Mouse (Mus musculus) neural tube, embryonic 13.5 days (tissue): ENCODE measurements around the gene Grtp1. TPM values are rescaled to one million over a fixed set of nuclear protein-coding genes. Genes with fewer than 3 reads are reported as not detected.

Experiments used
- ATAC-seq: fragments of 200-750 bp; cut with Nextera tagmentation; 2 replicates; pipeline ENCODE4 v1.8.0; 2017; ENCODE audit warnings: low read depth, mild to moderate bottlenecking, moderate TSS enrichment, moderate library complexity
- H3K27ac ChIP-seq: fragments of 300-500 bp; sonication (generic); replicated peaks from 2 replicates; pipeline ENCODE4 v1.5.1; 2015; ENCODE audit warnings: moderate library complexity, mild to moderate bottlenecking, inconsistent platforms
- H3K27me3 ChIP-seq: fragments of 300-500 bp; sonication (generic); 2 replicates; pipeline ENCODE4 v1.6.1; 2015; ENCODE audit warnings: mild to moderate bottlenecking, inconsistent platforms
- H3K36me3 ChIP-seq: fragments of 300-500 bp; sonication (generic); 2 replicates; pipeline ENCODE4 v1.6.1; 2015; ENCODE audit warnings: mild to moderate bottlenecking, inconsistent platforms
- H3K4me1 ChIP-seq: fragments of 300-500 bp; sonication (generic); replicated peaks from 2 replicates; pipeline ENCODE4 v1.6.1; 2015; ENCODE audit warnings: inconsistent platforms
- H3K4me2 ChIP-seq: fragments of 300-500 bp; sonication (generic); 2 replicates; pipeline ENCODE4 v1.6.1; 2015; ENCODE audit warnings: inconsistent platforms, mild to moderate bottlenecking, moderate library complexity
- H3K4me3 ChIP-seq: fragments of 300-500 bp; sonication (generic); 2 replicates; pipeline ENCODE4 v1.5.1; 2015; ENCODE audit warnings: mild to moderate bottlenecking, inconsistent platforms
- H3K9ac ChIP-seq: fragments of 300-500 bp; sonication (generic); 2 replicates; pipeline ENCODE4 v1.6.1; 2015; ENCODE audit warnings: moderate library complexity, mild to moderate bottlenecking, inconsistent platforms
- H3K9me3 ChIP-seq: fragments of 300-500 bp; sonication (generic); 2 replicates; pipeline ENCODE4 v1.6.1; 2016; ENCODE audit warnings: inconsistent platforms
- WGBS: fragments of 180-500 bp; shearing (Covaris S2); methylation state at CpG from one replicate; pipeline ENCODE4 v1.1.7; 2015; 5-methylcytosine and 5-hydroxymethylcytosine counted together
- polyA plus RNA-seq: library from polyadenylated mRNA; unstranded; fragments of >200 nt; fragmentation: Nextera tagmentation; extraction: Ambion mirVana; gene quantifications from 2 replicates; pipeline ENCODE4 v1.2.1, GENCODE M21; 2015

The Grtp1 gene
- polyA plus RNA-seq, 1 experiment from 2014 or later = 11.2 TPM

GRCm38 (mm10) chr8:13224426-13224825 lies 24.0 kb upstream of the Grtp1 start:
- Histone ChIP-seq H3K27me3 (0 out of 2 replicates have a peak, but pooled peaks cover under 1% of the 10 kb centered on the region), H3K9ac (no peak overlapping the region), H3K36me3 (no peaks in the 10 kb centered on the region)

GRCm38 (mm10) chr8:13218441-13218840 lies 18.0 kb upstream of the Grtp1 start:
- Histone ChIP-seq H3K4me2 (no peak overlapping the region), H3K27ac (no peak overlapping the region), H3K9ac (no peak overlapping the region), H3K9me3 (no peaks in the 10 kb centered on the region), H3K27me3 (no peaks in the 10 kb centered on the region), H3K4me1 (peaks cover 4% of the 10 kb centered on the region; the same call in 1 of the 2 replicates), H3K4me3 (no peak overlapping the region), H3K36me3 (no peaks in the 10 kb centered on the region)
- 77% methylated on average over 4 of the region's 4 CpGs for WGBS
- no peak for ATAC-seq

More at GRCm38 (mm10) chr8:13224426-13224825, 24.0 kb upstream of the Grtp1 start:
- peaks cover 12% of the 10 kb centered on the region; the same call in 1 of the 2 replicates for H3K4me1 ChIP-seq
- no peaks in the 10 kb centered on the region for H3K9me3 ChIP-seq
- no peak overlapping the region for H3K4me3 ChIP-seq
- WGBS = 81% methylated on average over 9 of the region's 9 CpGs
- no peak overlapping the region for H3K27ac ChIP-seq
- ATAC-seq = no peak
- no peak overlapping the region for H3K4me2 ChIP-seq

GRCm38 (mm10) chr8:13217986-13218385 lies 17.6 kb upstream of the Grtp1 start:
- no peak for ATAC-seq
- no peak overlapping the region for H3K9ac ChIP-seq
- no peaks in the 10 kb centered on the region for H3K36me3 ChIP-seq
- H3K4me1 ChIP-seq = peaks cover 8% of the 10 kb centered on the region; the same call in 1 of the 2 replicates
- no peak overlapping the region for H3K4me3 ChIP-seq
- no peaks in the 10 kb centered on the region for H3K27me3 ChIP-seq
- no peak overlapping the region for H3K4me2 ChIP-seq
- no peaks in the 10 kb centered on the region for H3K9me3 ChIP-seq
- H3K27ac ChIP-seq = no peak overlapping the region

- H3K4me2 ChIP-seq = no peak overlapping the region
- no peak overlapping the region for H3K27ac ChIP-seq
- no peak overlapping the region for H3K9ac ChIP-seq
- H3K4me3 ChIP-seq = no peak overlapping the region
- 46% methylated on average over 5 of the region's 5 CpGs for WGBS
- H3K4me1 ChIP-seq = peaks cover 8% of the 10 kb centered on the region; the same call in 1 of the 2 replicates
- H3K9me3 ChIP-seq = no peaks in the 10 kb centered on the region
- ATAC-seq = no peak
- H3K36me3 ChIP-seq = no peaks in the 10 kb centered on the region
- no peaks in the 10 kb centered on the region for H3K27me3 ChIP-seq
Observed at GRCm38 (mm10) chr8:13217093-13217492, 16.7 kb upstream of the Grtp1 start.

- WGBS = 68% methylated on average over 8 of the region's 8 CpGs
- H3K27ac ChIP-seq = no peak overlapping the region
Observed at GRCm38 (mm10) chr8:13216386-13216785, 16.0 kb upstream of the Grtp1 start.

GRCm38 (mm10) chr8:13213479-13214268 lies 13.3 kb upstream of the Grtp1 start:
- Histone ChIP-seq H3K4me1 (peaks cover 8% of the 10 kb centered on the region; the same call in 1 of the 2 replicates), H3K4me3 (no peak overlapping the region), H3K27ac (no peak overlapping the region), H3K27me3 (no peaks in the 10 kb centered on the region), H3K9ac (no peak overlapping the region), H3K9me3 (no peaks in the 10 kb centered on the region), H3K4me2 (peak overlapping the region; percentile 38), H3K36me3 (no peaks in the 10 kb centered on the region)
- 23% methylated on average over 10 of the region's 10 CpGs for WGBS
- ATAC-seq = peak; percentile 71

More at GRCm38 (mm10) chr8:13216386-13216785, 16.0 kb upstream of the Grtp1 start:
- H3K4me3 ChIP-seq = no peak overlapping the region
- no peak overlapping the region for H3K9ac ChIP-seq
- no peaks in the 10 kb centered on the region for H3K9me3 ChIP-seq
- H3K36me3 ChIP-seq = no peaks in the 10 kb centered on the region
- no peaks in the 10 kb centered on the region for H3K27me3 ChIP-seq
- no peak overlapping the region for H3K4me2 ChIP-seq
- peaks cover 8% of the 10 kb centered on the region; the same call in 1 of the 2 replicates for H3K4me1 ChIP-seq
- ATAC-seq = no peak

- no peaks in the 10 kb centered on the region for H3K9me3 ChIP-seq
- no peak overlapping the region for H3K4me2 ChIP-seq
- WGBS = 47% methylated on average over 1 of the region's 1 CpGs
- ATAC-seq = no peak
- no peak overlapping the region for H3K27ac ChIP-seq
- no peak overlapping the region for H3K9ac ChIP-seq
- peaks cover 8% of the 10 kb centered on the region; the same call in 1 of the 2 replicates for H3K4me1 ChIP-seq
- H3K27me3 ChIP-seq = no peaks in the 10 kb centered on the region
- H3K4me3 ChIP-seq = no peak overlapping the region
- H3K36me3 ChIP-seq = no peaks in the 10 kb centered on the region
Observed at GRCm38 (mm10) chr8:13209770-13210169, 9.3 kb upstream of the Grtp1 start.

- Histone ChIP-seq H3K9me3 (no peaks in the 10 kb centered on the region), H3K9ac (no peak overlapping the region), H3K27ac (no peak overlapping the region), H3K4me2 (no peak overlapping the region), H3K36me3 (no peaks in the 10 kb centered on the region), H3K27me3 (no peaks in the 10 kb centered on the region), H3K4me1 (peaks cover 8% of the 10 kb centered on the region; the same call in 1 of the 2 replicates), H3K4me3 (no peak overlapping the region)
- ATAC-seq = no peak
- WGBS = 46% methylated on average over 6 of the region's 6 CpGs
Observed at GRCm38 (mm10) chr8:13208627-13209355, 8.4 kb upstream of the Grtp1 start.

- H3K4me2 ChIP-seq = no peak overlapping the region
- no peaks in the 10 kb centered on the region for H3K4me1 ChIP-seq
- ATAC-seq = no peak
- H3K9me3 ChIP-seq = no peaks in the 10 kb centered on the region
- no peak overlapping the region for H3K27ac ChIP-seq
- H3K36me3 ChIP-seq = no peaks in the 10 kb centered on the region
- whole genome bisulfite sequencing = 37% methylated on average over 5 of the region's 5 CpGs
- H3K9ac ChIP-seq = no peak overlapping the region
- H3K4me3 ChIP-seq = no peak overlapping the region
- peaks cover 22% of the 10 kb centered on the region for H3K27me3 ChIP-seq
Observed at GRCm38 (mm10) chr8:13206290-13206689, 5.9 kb upstream of the Grtp1 start.

GRCm38 (mm10) chr8:13205311-13205710 lies 4.9 kb upstream of the Grtp1 start:
- Histone ChIP-seq H3K4me3 (no peak overlapping the region), H3K36me3 (no peaks in the 10 kb centered on the region), H3K4me2 (no peak overlapping the region), H3K9me3 (no peaks in the 10 kb centered on the region), H3K27ac (no peak overlapping the region), H3K27me3 (peaks cover 30% of the 10 kb centered on the region), H3K9ac (no peak overlapping the region), H3K4me1 (peaks cover 7% of the 10 kb centered on the region)
- no peak for ATAC-seq
- 83% methylated on average over 5 of the region's 5 CpGs for WGBS

- no peak overlapping the region for H3K4me3 ChIP-seq
- no peak overlapping the region for H3K27ac ChIP-seq
- peaks cover 12% of the 10 kb centered on the region for H3K4me1 ChIP-seq
- no peak overlapping the region for H3K4me2 ChIP-seq
- H3K27me3 ChIP-seq = peaks cover 35% of the 10 kb centered on the region
- H3K9me3 ChIP-seq = no peaks in the 10 kb centered on the region
- no peak for ATAC-seq
- 73% methylated on average over 12 of the region's 12 CpGs for WGBS
- no peak overlapping the region for H3K9ac ChIP-seq
- H3K36me3 ChIP-seq = no peaks in the 10 kb centered on the region
Observed at GRCm38 (mm10) chr8:13204371-13205140, 4.1 kb upstream of the Grtp1 start.

- 60% methylated on average over 1 of the region's 1 CpGs for WGBS
- Histone ChIP-seq H3K36me3 (no peaks in the 10 kb centered on the region), H3K9ac (no peak overlapping the region), H3K27me3 (peaks cover 37% of the 10 kb centered on the region), H3K4me1 (peaks cover 12% of the 10 kb centered on the region), H3K27ac (no peak overlapping the region), H3K4me3 (no peak overlapping the region), H3K4me2 (no peak overlapping the region), H3K9me3 (no peaks in the 10 kb centered on the region)
- ATAC-seq = no peak
Observed at GRCm38 (mm10) chr8:13203472-13203871, 3.1 kb upstream of the Grtp1 start.
